ENCODE assay signal across 11 mouse cellular contexts in genomic region chr1:76001124-76001523, GRCm38 (mm10).
DNase-seq lines count a peak whose midpoint lies in the region; ATAC-seq and TF ChIP-seq lines count a peak whose summit lies in the region.
"Had no signal": no experiment of that assay in that cellular context is flagged by ENCODE, and none has a peak within 500 bp of the region (broad histone marks: within the 10 kb centered on the region; RNA-seq: fewer than 3 reads in every experiment).

No protein-coding gene starts in this region.

- H3K9ac ChIP-seq in forebrain, postnatal 0 days: no peak overlapping the region
- no peak overlapping the region for H3K9ac ChIP-seq in forebrain, embryonic 11.5 days (ENCODE audit: low read length)
- H3K9ac ChIP-seq in liver, embryonic 11.5 days (ENCODE audit: low read depth, low read length): no peak overlapping the region

- no peak; the same call in 1 of the 2 replicates for ATAC-seq in forebrain, postnatal 0 days
- ATAC-seq in forebrain, embryonic 11.5 days (replicated peaks; ENCODE audit: low FRiP score): no peak
- no peak for ATAC-seq in erythroid progenitor cell, adult 5-6 weeks (replicated peaks; ENCODE audit: low FRiP score, poor library complexity, severe bottlenecking)
- ATAC-seq in liver, embryonic 11.5 days (replicated peaks; ENCODE audit: low FRiP score): no peak
- ATAC-seq: intestine, postnatal 0 days had no signal

- peak; percentile 35 for DNase-seq in forebrain, postnatal 0 days
- no peak for DNase-seq in forebrain, embryonic 11.5 days (ENCODE audit: low spot score)
- peak; percentile 58 for DNase-seq in adrenal gland, postnatal 10 days
- peak; percentile 72 to 83 for DNase-seq in cerebellum, postnatal 14 days
- DNase-seq in left cerebral cortex, postnatal 4 days: peak; percentile 66
- no peak for DNase-seq in embryo, embryonic 10 days (ENCODE audit: low spot score)
- DNase-seq in liver, embryonic 11.5 days (ENCODE audit: low spot score): no peak
- DNase-seq: lung, postnatal 4 days had no signal

- TF ChIP-seq CTCF in forebrain, postnatal 0 days (IDR thresholded peaks at IDR 0.05; ENCODE audit: low read depth): no peak

- H3K4me3 ChIP-seq in forebrain, postnatal 0 days (ENCODE audit: low read depth, low read length): no peak overlapping the region
- H3K4me3 ChIP-seq in forebrain, embryonic 11.5 days (ENCODE audit: low read depth, low read length): no peak overlapping the region
- H3K4me3 ChIP-seq in liver, embryonic 11.5 days (ENCODE audit: low read depth, low read length): no peak overlapping the region
- H3K4me3 ChIP-seq: forebrain, embryonic 10.5 days had no signal

- 72% methylated on average over 9 of the region's 9 CpGs for WGBS in forebrain, postnatal 0 days
- WGBS in forebrain, embryonic 11.5 days: 86% methylated on average over 9 of the region's 9 CpGs
- 80% methylated on average over 9 of the region's 9 CpGs for WGBS in liver, embryonic 11.5 days

- intact Hi-C loops in left cerebral cortex, postnatal 4 days (cut with DNase I): no loop called here

- H3K27ac ChIP-seq in forebrain, postnatal 0 days (ENCODE audit: low read depth, low read length): no peak overlapping the region
- H3K27ac ChIP-seq in forebrain, embryonic 11.5 days (ENCODE audit: low read depth, low read length): no peak overlapping the region
- no peak overlapping the region for H3K27ac ChIP-seq in liver, embryonic 11.5 days (ENCODE audit: low read depth, low read length)
- H3K27ac ChIP-seq: forebrain, embryonic 10.5 days had no signal

- H3K27me3 ChIP-seq in forebrain, postnatal 0 days (ENCODE audit: insufficient read depth, low read length): no peaks in the 10 kb centered on the region
- no peaks in the 10 kb centered on the region for H3K27me3 ChIP-seq in forebrain, embryonic 11.5 days (ENCODE audit: control insufficient read depth, insufficient read depth, low read length)
- no peaks in the 10 kb centered on the region for H3K27me3 ChIP-seq in liver, embryonic 11.5 days (replicated peaks; ENCODE audit: control insufficient read depth, insufficient read depth, low read length)

- H3K9me3 ChIP-seq in forebrain, postnatal 0 days (ENCODE audit: low read length): no peaks in the 10 kb centered on the region
- no peaks in the 10 kb centered on the region for H3K9me3 ChIP-seq in forebrain, embryonic 11.5 days (ENCODE audit: control insufficient read depth, low read length)
- H3K9me3 ChIP-seq in liver, embryonic 11.5 days (ENCODE audit: control insufficient read depth, low read length): no peaks in the 10 kb centered on the region

- H3K4me1 ChIP-seq in forebrain, postnatal 0 days (ENCODE audit: insufficient read depth): no peaks in the 10 kb centered on the region
- H3K4me1 ChIP-seq in forebrain, embryonic 11.5 days (replicated peaks; ENCODE audit: control insufficient read depth, insufficient read depth, low read length): no peaks in the 10 kb centered on the region
- no peaks in the 10 kb centered on the region for H3K4me1 ChIP-seq in liver, embryonic 11.5 days (replicated peaks; ENCODE audit: control insufficient read depth, insufficient read depth, low read length)

- H3K36me3 ChIP-seq in forebrain, postnatal 0 days (ENCODE audit: insufficient read depth): no peaks in the 10 kb centered on the region
- H3K36me3 ChIP-seq in forebrain, embryonic 11.5 days (ENCODE audit: control insufficient read depth, insufficient read depth, low read length): no peaks in the 10 kb centered on the region
- H3K36me3 ChIP-seq in liver, embryonic 11.5 days (ENCODE audit: control insufficient read depth, insufficient read depth, low read length): no peaks in the 10 kb centered on the region
- H3K36me3 ChIP-seq: forebrain, embryonic 10.5 days had no signal

- no peak overlapping the region for H3K4me2 ChIP-seq in forebrain, postnatal 0 days (ENCODE audit: low read depth)
- no peak overlapping the region for H3K4me2 ChIP-seq in forebrain, embryonic 11.5 days (ENCODE audit: low read depth, low read length, severe bottlenecking)
- H3K4me2 ChIP-seq in liver, embryonic 11.5 days: no peak overlapping the region

Comparison
In these comparisons a context has a peak if more than half of its experiments do, and no peak if none do; other contexts are left out.
1. DNase-seq: peak in forebrain, postnatal 0 days (single experiment), adrenal gland, postnatal 10 days (single experiment), cerebellum, postnatal 14 days (2 of 2) and left cerebral cortex, postnatal 4 days (single experiment); none in forebrain, embryonic 11.5 days (single experiment), embryo, embryonic 10 days (single experiment) and liver, embryonic 11.5 days (single experiment).